Mouse (Mus musculus): ENCODE results near the gene Trim54. TPM values are rescaled to one million over a fixed set of nuclear protein-coding genes. Genes with fewer than 3 reads are reported as not detected.

Trim54 gene
- total and polyA plus RNA-seq, 3 experiments = not detected

- no peak for DNase-seq (ENCODE audit: low read depth, low spot score)
- Histone ChIP-seq H3K79me2 (ENCODE audit: control insufficient read depth, insufficient read depth, low read length, poor library complexity) (no peaks in the 10 kb centered on the region), H3K27ac (ENCODE audit: control insufficient read depth, low read depth, low read length) (no peak within 1 kb of the TSS), H3K9ac (ENCODE audit: control insufficient read depth, low read depth, low read length, poor library complexity, severe bottlenecking) (no peak within 1 kb of the TSS), H3K27me3 (ENCODE audit: control insufficient read depth in 1 of 2, insufficient read depth in 2 of 2, low read length in 2 of 2) (peaks cover 0 to 2% of the 10 kb centered on the region in 2 experiments; a peak in 1 of 4 replicates), H3K9me3 (replicated peaks; ENCODE audit: insufficient read depth, low read length) (no peaks in the 10 kb centered on the region), H3K36me3 (ENCODE audit: control insufficient read depth in 1 of 2, insufficient read depth in 2 of 2, low read length in 2 of 2) (no peaks in the 10 kb centered on the region), H3K4me1 (ENCODE audit: control insufficient read depth in 1 of 2, insufficient read depth in 2 of 2, low read length in 2 of 2) (no peaks in the 10 kb centered on the region), H3K4me3 (ENCODE audit: control insufficient read depth in 1 of 2, insufficient read depth in 1 of 2, low read depth in 2 of 2, low read length in 2 of 2) (no peak within 1 kb of the TSS)
- TF ChIP-seq HCFC1 (IDR thresholded peaks at IDR 0.05; ENCODE audit: low read depth, low read length) (no peak), MAFK (IDR thresholded peaks at IDR 0.05; ENCODE audit: borderline replicate concordance, low read depth, low read length) (no peak), BHLHE40 (IDR thresholded peaks at IDR 0.05; ENCODE audit: borderline replicate concordance, low read depth, low read length) (no peak), RAD21 (IDR thresholded peaks at IDR 0.05; ENCODE audit: low read depth, low read length) (no peak), KAT2A (conservative IDR thresholded peaks at IDR 0.05; ENCODE audit: low read depth, low read length) (no peak), USF1 (IDR thresholded peaks at IDR 0.05; ENCODE audit: low read depth, low read length) (no peak), POLR2A (IDR thresholded peaks at IDR 0.05; ENCODE audit: control insufficient read depth in 1 of 2, insufficient read depth in 1 of 2, low read depth in 1 of 2, low read length in 2 of 2, poor library complexity in 1 of 2) (0 out of 4 replicates have a peak, but pooled peaks of 1 of the 2 experiments have one; percentile 17)
Observed at GRCm38 (mm10) chr5:31138241-31138967, 21.9 kb downstream of the Trim54 start, which contains the start of gene Ucn. Gene Ucn (minus strand): TSS chr5:31138829.

GRCm38 (mm10) chr5:31138968-31139425, 22.5 kb downstream of the Trim54 start:
- Histone ChIP-seq H3K27ac (ENCODE audit: control insufficient read depth, low read depth, low read length) (no peak overlapping the region), H3K27me3 (ENCODE audit: control insufficient read depth in 1 of 2, insufficient read depth in 2 of 2, low read length in 2 of 2) (0 out of 4 replicates have a peak, but pooled peaks cover 0 to 2% of the 10 kb centered on the region in 2 experiments), H3K9me3 (replicated peaks; ENCODE audit: insufficient read depth, low read length) (no peaks in the 10 kb centered on the region), H3K4me1 (ENCODE audit: control insufficient read depth in 1 of 2, insufficient read depth in 2 of 2, low read length in 2 of 2) (no peaks in the 10 kb centered on the region), H3K36me3 (ENCODE audit: control insufficient read depth in 1 of 2, insufficient read depth in 2 of 2, low read length in 2 of 2) (no peaks in the 10 kb centered on the region), H3K79me2 (ENCODE audit: control insufficient read depth, insufficient read depth, low read length, poor library complexity) (no peaks in the 10 kb centered on the region), H3K9ac (ENCODE audit: control insufficient read depth, low read depth, low read length, poor library complexity, severe bottlenecking) (no peak overlapping the region), H3K4me3 (ENCODE audit: control insufficient read depth in 1 of 2, insufficient read depth in 1 of 2, low read depth in 2 of 2, low read length in 2 of 2) (no peak overlapping the region)
- DNase-seq (ENCODE audit: low read depth, low spot score) = peak; percentile 48
- TF ChIP-seq POLR2A (IDR thresholded peaks at IDR 0.05; ENCODE audit: control insufficient read depth in 1 of 2, insufficient read depth in 1 of 2, low read depth in 1 of 2, low read length in 2 of 2, poor library complexity in 1 of 2) (no peak), MYC (IDR thresholded peaks at IDR 0.05; ENCODE audit: low read depth, low read length) (no peak), MEF2A (IDR thresholded peaks at IDR 0.05; ENCODE audit: extremely low read depth, insufficient replicate concordance, low read depth, low read length, poor library complexity, severe bottlenecking) (no peak), MXI1 (IDR thresholded peaks at IDR 0.05; ENCODE audit: low read depth, low read length) (no peak), POLR2AphosphoS5 (IDR thresholded peaks at IDR 0.05; ENCODE audit: borderline replicate concordance, low read depth, low read length) (no peak), USF2 (IDR thresholded peaks at IDR 0.05; ENCODE audit: borderline replicate concordance in 1 of 2, insufficient read depth in 1 of 2, low read depth in 1 of 2, low read length in 2 of 2) (no peak), CTCF (IDR thresholded peaks at IDR 0.05 in 2 of 3, conservative IDR thresholded peaks at IDR 0.05 in 1 of 3; ENCODE audit: control insufficient read depth in 1 of 3, insufficient read depth in 1 of 3, low read depth in 2 of 3, low read length in 3 of 3, poor library complexity in 1 of 3, severe bottlenecking in 1 of 3) (no peak), ETS1 (IDR thresholded peaks at IDR 0.05; ENCODE audit: low read depth, low read length) (no peak), SIN3A (IDR thresholded peaks at IDR 0.05; ENCODE audit: low read length) (no peak), JUND (IDR thresholded peaks at IDR 0.05; ENCODE audit: low read depth, low read length) (no peak), CHD2 (IDR thresholded peaks at IDR 0.05; ENCODE audit: low read length) (no peak), RCOR1 (IDR thresholded peaks at IDR 0.05; ENCODE audit: low read depth, low read length) (no peak), NELFE (IDR thresholded peaks at IDR 0.05; ENCODE audit: low read depth, low read length) (no peak), UBTF (IDR thresholded peaks at IDR 0.05; ENCODE audit: borderline replicate concordance, insufficient read depth, low read depth, low read length) (no peak), ZNF384 (IDR thresholded peaks at IDR 0.05; ENCODE audit: low read depth, low read length) (no peak)
